Mouse (Mus musculus): ENCODE data around the gene Slc34a1. TPM values are rescaled to one million over a fixed set of nuclear protein-coding genes. Genes with fewer than 3 reads are reported as not detected.

The Slc34a1 gene
- total RNA-seq (2017), result not detected in 2 replicates

GRCm38 (mm10) chr13:55398088-55398487 is at the start of gene Slc34a1:
TSS of gene Slc34a1 (plus strand) at chr13:55398187.
- ATAC-seq (replicated peaks; ENCODE audit: low read depth, poor library complexity, severe bottlenecking), result peak; percentile 50

- no peak for ATAC-seq (replicated peaks; ENCODE audit: low read depth, poor library complexity, severe bottlenecking)
Measured at GRCm38 (mm10) chr13:55361145-55361544, 36.8 kb upstream of the Slc34a1 start.

GRCm38 (mm10) chr13:55361974-55362452 is 36.0 kb upstream of the Slc34a1 start:
- peak; percentile 15 for ATAC-seq (replicated peaks; ENCODE audit: low read depth, poor library complexity, severe bottlenecking)

- peak; percentile 98 for ATAC-seq (replicated peaks; ENCODE audit: low read depth, poor library complexity, severe bottlenecking)
Measured at GRCm38 (mm10) chr13:55362453-55363060, 35.4 kb upstream of the Slc34a1 start, which contains the start of gene Lman2. TSS of gene Lman2 (minus strand) at chr13:55362783.

- no peak for ATAC-seq (replicated peaks; ENCODE audit: low read depth, poor library complexity, severe bottlenecking)
Measured at GRCm38 (mm10) chr13:55368401-55368800, 29.6 kb upstream of the Slc34a1 start.

GRCm38 (mm10) chr13:55369531-55370114 is 28.4 kb upstream of the Slc34a1 start, which contains the start of gene Rgs14:
TSS of gene Rgs14 (plus strand) at chr13:55369732.
- peak; percentile 91 for ATAC-seq (replicated peaks; ENCODE audit: low read depth, poor library complexity, severe bottlenecking)

GRCm38 (mm10) chr13:55370234-55370633 is 27.8 kb upstream of the Slc34a1 start:
- 0 out of 2 replicates have a peak, but pooled peaks have one; percentile 0 for ATAC-seq (replicated peaks; ENCODE audit: low read depth, poor library complexity, severe bottlenecking)

- no peak for ATAC-seq (replicated peaks; ENCODE audit: low read depth, poor library complexity, severe bottlenecking)
Measured at GRCm38 (mm10) chr13:55371007-55371681, 26.8 kb upstream of the Slc34a1 start.

GRCm38 (mm10) chr13:55371740-55372139 is 26.2 kb upstream of the Slc34a1 start:
- ATAC-seq (replicated peaks; ENCODE audit: low read depth, poor library complexity, severe bottlenecking), result no peak

- ATAC-seq (replicated peaks; ENCODE audit: low read depth, poor library complexity, severe bottlenecking), result no peak
Measured at GRCm38 (mm10) chr13:55374206-55374924, 23.6 kb upstream of the Slc34a1 start.

GRCm38 (mm10) chr13:55375877-55376276 is 22.1 kb upstream of the Slc34a1 start:
- no peak for ATAC-seq (replicated peaks; ENCODE audit: low read depth, poor library complexity, severe bottlenecking)

GRCm38 (mm10) chr13:55378907-55379580 is 18.9 kb upstream of the Slc34a1 start:
- ATAC-seq (replicated peaks; ENCODE audit: low read depth, poor library complexity, severe bottlenecking), result no peak

GRCm38 (mm10) chr13:55381790-55382189 is 16.2 kb upstream of the Slc34a1 start:
- no peak for ATAC-seq (replicated peaks; ENCODE audit: low read depth, poor library complexity, severe bottlenecking)

- no peak for ATAC-seq (replicated peaks; ENCODE audit: low read depth, poor library complexity, severe bottlenecking)
Measured at GRCm38 (mm10) chr13:55390644-55391043, 7.3 kb upstream of the Slc34a1 start.

GRCm38 (mm10) chr13:55391626-55392029 is 6.4 kb upstream of the Slc34a1 start:
- ATAC-seq (replicated peaks; ENCODE audit: low read depth, poor library complexity, severe bottlenecking), result no peak

GRCm38 (mm10) chr13:55392933-55393332 is 5.1 kb upstream of the Slc34a1 start:
- 0 out of 2 replicates have a peak, but pooled peaks have one; percentile 39 for ATAC-seq (replicated peaks; ENCODE audit: low read depth, poor library complexity, severe bottlenecking)

- no peak for ATAC-seq (replicated peaks; ENCODE audit: low read depth, poor library complexity, severe bottlenecking)
Measured at GRCm38 (mm10) chr13:55399300-55400038, 1.5 kb downstream of the Slc34a1 start.

- no peak for ATAC-seq (replicated peaks; ENCODE audit: low read depth, poor library complexity, severe bottlenecking)
Measured at GRCm38 (mm10) chr13:55400039-55400346, 2.0 kb downstream of the Slc34a1 start.

GRCm38 (mm10) chr13:55403266-55403665 is 5.3 kb downstream of the Slc34a1 start:
- ATAC-seq (replicated peaks; ENCODE audit: low read depth, poor library complexity, severe bottlenecking), result no peak

Measured in common myeloid progenitor, adult 5-6 weeks (primary cell).